In genomic region chr13:46845456-46845855, GRCm38 (mm10) we compare ENCODE assay signal across 24 mouse cellular contexts.
"Had no signal": no experiment of that assay in that cellular context is flagged by ENCODE, and none has a peak within 500 bp of the region (broad histone marks: within the 10 kb centered on the region; RNA-seq: fewer than 3 reads in every experiment).

No protein-coding gene starts in this region.

- H3K4me3 ChIP-seq: gastrocnemius, adult 2 months; heart, adult 2 months; heart, embryonic 12.5 days; hindbrain, embryonic 10.5 days; hindbrain, embryonic 12.5 days; intestine, embryonic 15.5 days; layer of hippocampus, adult 2 months; left cerebral cortex, adult 2 months; limb, embryonic 10.5 days; limb, embryonic 12.5 days had no signal

- H3K9me3 ChIP-seq: heart, embryonic 12.5 days; hindbrain, embryonic 10.5 days; hindbrain, embryonic 12.5 days; intestine, embryonic 15.5 days; limb, embryonic 10.5 days; limb, embryonic 12.5 days had no signal

- H3K9ac ChIP-seq: heart, embryonic 12.5 days; hindbrain, embryonic 12.5 days; hindbrain, embryonic 14.5 days; intestine, embryonic 15.5 days; limb, embryonic 12.5 days had no signal

- H3K4me2 ChIP-seq: heart, embryonic 12.5 days; hindbrain, embryonic 12.5 days; hindbrain, embryonic 14.5 days; intestine, embryonic 15.5 days; limb, embryonic 12.5 days had no signal

- H3K4me1 ChIP-seq: intestine, embryonic 15.5 days; limb, embryonic 10.5 days had no signal

- ATAC-seq: hindbrain, embryonic 16.5 days; inflammation-experienced regulatory T-cells, adult 6 months; intestine, embryonic 15.5 days; intestine, postnatal 0 days had no signal

- DNase-seq: gastrocnemius, adult 2 months; gastrocnemius, postnatal 10 days; gastrocnemius, postnatal 25 days; heart, adult 2 months; heart, postnatal 10 days; heart, postnatal 4 days; kidney, adult 18-20 months; kidney, adult 8-10 months; kidney, postnatal 10 days; kidney, postnatal 25 days; kidney, postnatal 4 days; liver had no signal

- H3K36me3 ChIP-seq: hindbrain, embryonic 10.5 days; hindbrain, embryonic 12.5 days; intestine, embryonic 15.5 days; limb, embryonic 10.5 days; limb, embryonic 12.5 days had no signal

- H3K27me3 ChIP-seq: heart, embryonic 12.5 days; hindbrain, embryonic 12.5 days; intestine, embryonic 15.5 days; limb, embryonic 12.5 days had no signal

- H3K27ac ChIP-seq: gastrocnemius, adult 2 months; heart, adult 2 months; hindbrain, embryonic 10.5 days; hindbrain, embryonic 12.5 days; hindbrain, embryonic 14.5 days; intestine, embryonic 15.5 days; limb, embryonic 10.5 days; limb, embryonic 12.5 days had no signal
